Mouse (Mus musculus): Measurements from ENCODE around the gene Zfp119b.

DNA sequence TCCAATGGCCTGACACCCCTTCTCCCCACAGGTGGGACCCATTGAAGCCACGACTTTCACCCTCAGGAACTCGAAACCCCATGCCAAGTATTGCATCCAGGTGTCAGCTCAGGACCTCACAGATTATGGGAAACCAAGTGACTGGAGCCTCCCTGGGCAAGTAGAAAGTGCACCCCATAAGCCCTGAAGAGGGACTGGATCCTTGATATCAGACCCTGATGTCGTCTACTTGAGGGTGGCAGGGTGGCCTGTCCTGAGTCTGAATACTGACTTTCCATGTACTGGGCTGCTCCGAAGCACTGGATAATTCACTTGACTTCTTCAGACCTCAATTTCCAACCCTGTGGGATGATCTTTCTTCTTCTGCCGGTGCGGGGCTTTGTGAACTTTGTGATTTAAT, 7.3 kb upstream of the Zfp119b start:
- TF ChIP-seq POLR2A (IDR thresholded peaks at IDR 0.05; ENCODE audit: borderline replicate concordance, extremely low read depth, insufficient read depth, insufficient read length, poor library complexity, severe bottlenecking), result no peak
- TF ChIP-seq CTCF (IDR thresholded peaks at IDR 0.05; ENCODE audit: borderline replicate concordance, extremely low read depth, insufficient read depth, insufficient read length), result no peak

All from brain, embryonic 14.5 days (tissue).